Mouse (Mus musculus): ENCODE measurements around the gene Apol7e.
"Not testable (repeated sequence)": the region's sequence is repeated elsewhere in the genome, so short reads cannot be mapped to it uniquely, and the experiment has no call there.

The Apol7e gene

GRCm38 (mm10) chr15:77740511-77741297 lies 42.0 kb downstream of the Apol7e start:
- no peak for DNase-seq (ENCODE audit: low read depth)

DNA sequence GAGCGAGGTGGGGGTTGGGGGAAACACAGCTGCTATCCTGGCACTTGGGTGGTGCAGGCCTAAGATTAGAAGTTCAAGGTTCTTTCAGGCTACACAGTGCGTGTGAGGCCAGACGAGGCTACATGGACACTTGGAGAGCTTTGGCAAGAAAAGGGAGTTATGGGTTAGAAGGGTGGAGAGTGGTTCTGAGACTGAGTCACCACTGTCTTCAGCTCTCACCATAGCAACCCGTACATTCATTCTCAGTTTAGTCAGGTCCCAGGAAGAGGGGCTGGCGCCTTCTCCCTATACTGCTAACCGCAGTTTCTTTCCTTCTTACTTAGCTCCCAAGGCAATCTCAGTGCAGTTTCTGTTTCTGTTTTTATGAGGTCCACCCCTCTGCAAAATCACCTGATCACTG lies 42.9 kb downstream of the Apol7e start:
- not testable (repeated sequence) for DNase-seq (ENCODE audit: low read depth)

DNA sequence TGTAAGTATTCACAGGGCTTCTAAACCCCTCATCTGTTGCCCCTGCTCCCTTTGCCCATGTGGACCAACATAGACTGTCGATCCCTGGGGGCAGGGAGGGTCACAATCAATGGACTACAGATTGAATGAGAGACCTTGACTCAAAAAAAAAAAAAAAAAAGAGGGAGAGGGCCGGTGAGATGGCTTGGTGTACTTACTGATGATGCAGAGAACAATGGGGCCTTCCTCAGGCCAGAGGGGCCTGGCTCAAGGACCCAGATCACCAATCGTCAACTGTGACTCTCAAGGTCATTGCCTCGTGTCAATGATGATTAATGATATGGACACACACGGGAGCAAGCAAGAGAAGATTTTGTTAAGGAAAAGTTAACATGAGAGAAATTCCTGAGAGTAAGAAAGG lies 46.0 kb downstream of the Apol7e start:
- no peak for DNase-seq (ENCODE audit: low read depth)

DNA sequence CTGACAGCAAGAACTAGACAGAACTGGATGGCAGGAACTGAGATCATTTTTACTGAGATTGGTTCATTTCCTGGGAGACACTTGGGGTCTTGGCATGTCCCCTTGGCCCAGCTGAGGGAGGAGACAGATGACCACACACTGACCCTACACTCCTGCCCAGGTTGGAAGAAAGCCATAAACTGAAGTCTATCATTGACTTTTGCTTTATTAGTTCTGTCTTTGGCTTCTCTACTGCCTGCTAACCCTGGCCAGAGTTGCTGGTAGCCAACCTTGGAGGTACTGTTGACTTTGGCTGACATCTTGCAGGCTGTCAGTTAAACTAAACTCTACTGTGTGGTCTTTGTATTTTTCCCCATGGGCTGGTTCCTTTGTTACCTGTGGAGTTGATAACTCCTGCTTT lies 46.4 kb downstream of the Apol7e start:
- DNase-seq (ENCODE audit: low read depth): no peak

GRCm38 (mm10) chr15:77746326-77746725 lies 47.7 kb downstream of the Apol7e start:
- DNase-seq (ENCODE audit: low read depth): no peak

- no peak for DNase-seq (ENCODE audit: low read depth)
These were observed 49.8 kb downstream of the Apol7e start for GRCm38 (mm10) chr15:77748414-77748813.

DNA sequence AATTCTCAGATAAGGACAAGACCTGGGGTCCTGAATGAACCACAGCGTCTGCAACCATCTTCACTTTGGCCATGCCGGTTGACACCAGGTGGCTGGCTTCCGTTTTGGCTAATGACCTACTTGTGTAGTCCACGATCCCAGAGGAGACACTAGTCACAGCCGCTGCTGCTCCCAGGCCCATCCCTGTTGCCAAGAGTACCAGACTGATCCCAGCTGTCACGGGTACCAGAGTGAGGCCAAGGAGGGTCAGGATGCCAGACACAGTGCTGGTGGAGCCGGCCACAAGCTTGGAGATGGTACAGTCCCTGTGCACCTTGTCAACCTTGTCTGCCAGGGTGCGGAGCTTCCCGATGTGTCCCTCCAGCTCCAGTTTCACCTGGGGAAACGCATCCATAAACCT lies 51.1 kb downstream of the Apol7e start:
- DNase-seq (ENCODE audit: low read depth): no peak

GRCm38 (mm10) chr15:77750461-77750860 lies 51.8 kb downstream of the Apol7e start:
- no peak for DNase-seq (ENCODE audit: low read depth)

DNA sequence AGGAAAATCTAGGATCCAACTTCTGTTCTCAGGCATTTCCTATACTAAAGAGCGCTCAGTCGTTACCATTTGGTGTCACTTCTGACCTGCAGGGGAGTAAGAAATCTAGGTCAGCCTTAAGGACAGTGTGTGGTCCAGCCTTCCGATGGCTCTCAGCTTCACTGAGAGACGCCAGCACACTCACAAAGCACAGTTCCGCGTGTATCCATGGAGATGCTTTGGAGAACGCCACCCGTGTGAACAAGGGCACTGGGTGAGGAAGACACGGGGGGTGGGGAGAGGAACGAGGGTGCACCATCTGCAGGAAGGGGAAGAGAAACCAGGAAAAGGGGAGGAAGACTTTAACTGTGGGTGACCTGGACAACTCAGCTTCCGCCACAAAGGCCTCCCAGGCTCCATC lies 53.8 kb downstream of the Apol7e start:
- DNase-seq (ENCODE audit: low read depth): no peak

GRCm38 (mm10) chr15:77755132-77755531 lies 56.5 kb downstream of the Apol7e start:
- no peak for DNase-seq (ENCODE audit: low read depth)

- no peak for DNase-seq (ENCODE audit: low read depth)
These were observed 57.4 kb downstream of the Apol7e start for GRCm38 (mm10) chr15:77756081-77756480.

GRCm38 (mm10) chr15:77756848-77757247 lies 58.2 kb downstream of the Apol7e start, which contains the start of gene Apol8:
Gene Apol8, minus strand, starts transcription at chr15:77757003.
- no peak for DNase-seq (ENCODE audit: low read depth)

- DNase-seq (ENCODE audit: low read depth): no peak
These were observed 59.0 kb downstream of the Apol7e start for GRCm38 (mm10) chr15:77757586-77758226.

- no peak for DNase-seq (ENCODE audit: low read depth)
These were observed 61.4 kb downstream of the Apol7e start for GRCm38 (mm10) chr15:77760037-77760436.

- DNase-seq (ENCODE audit: low read depth): no peak
These were observed 62.4 kb downstream of the Apol7e start for GRCm38 (mm10) chr15:77761083-77761482.

DNA sequence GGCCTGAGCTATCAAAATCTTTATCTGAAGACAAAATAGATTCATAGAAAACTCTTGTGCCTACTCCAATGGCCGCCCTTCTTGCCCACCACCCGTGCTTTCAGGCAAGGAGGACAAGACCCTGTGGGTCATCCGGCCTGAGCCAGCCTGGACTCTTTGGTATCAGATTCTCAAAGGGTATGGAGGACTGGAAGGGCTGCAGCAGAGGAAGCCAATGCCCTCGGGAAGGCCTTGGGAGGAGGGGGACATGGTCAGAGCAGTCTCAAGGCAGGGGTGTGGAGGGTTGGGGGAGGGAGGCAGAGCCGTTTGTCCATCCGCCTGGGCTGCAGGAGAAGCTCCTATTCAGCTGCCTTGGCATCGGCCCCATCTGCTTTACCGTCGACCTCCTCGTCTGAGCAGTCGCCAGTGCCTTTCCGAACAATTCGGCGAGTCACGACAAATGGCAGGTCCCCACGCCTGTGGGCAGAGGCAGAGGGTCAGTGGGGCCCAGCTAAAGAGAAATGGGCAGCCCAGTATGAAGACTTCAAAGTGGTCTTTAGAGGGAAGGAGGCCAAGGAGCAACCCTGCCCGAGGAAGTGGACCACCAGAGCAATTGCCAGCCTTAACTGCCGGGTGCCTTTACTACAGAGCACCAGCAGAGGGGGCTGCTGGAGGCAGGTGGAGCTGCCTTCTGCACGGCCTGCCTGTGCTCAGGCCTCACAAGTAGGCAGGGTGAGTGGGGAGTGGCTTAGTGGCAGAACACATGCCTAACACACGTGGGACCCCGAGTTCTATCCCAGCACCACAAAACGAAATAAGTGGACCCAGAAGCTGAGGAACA lies 63.1 kb downstream of the Apol7e start:
- DNase-seq (ENCODE audit: low read depth): no peak

GRCm38 (mm10) chr15:77763050-77763449 lies 64.4 kb downstream of the Apol7e start:
- DNase-seq (ENCODE audit: low read depth): no peak

GRCm38 (mm10) chr15:77763702-77764101 lies 65.0 kb downstream of the Apol7e start:
- DNase-seq (ENCODE audit: low read depth): no peak

DNA sequence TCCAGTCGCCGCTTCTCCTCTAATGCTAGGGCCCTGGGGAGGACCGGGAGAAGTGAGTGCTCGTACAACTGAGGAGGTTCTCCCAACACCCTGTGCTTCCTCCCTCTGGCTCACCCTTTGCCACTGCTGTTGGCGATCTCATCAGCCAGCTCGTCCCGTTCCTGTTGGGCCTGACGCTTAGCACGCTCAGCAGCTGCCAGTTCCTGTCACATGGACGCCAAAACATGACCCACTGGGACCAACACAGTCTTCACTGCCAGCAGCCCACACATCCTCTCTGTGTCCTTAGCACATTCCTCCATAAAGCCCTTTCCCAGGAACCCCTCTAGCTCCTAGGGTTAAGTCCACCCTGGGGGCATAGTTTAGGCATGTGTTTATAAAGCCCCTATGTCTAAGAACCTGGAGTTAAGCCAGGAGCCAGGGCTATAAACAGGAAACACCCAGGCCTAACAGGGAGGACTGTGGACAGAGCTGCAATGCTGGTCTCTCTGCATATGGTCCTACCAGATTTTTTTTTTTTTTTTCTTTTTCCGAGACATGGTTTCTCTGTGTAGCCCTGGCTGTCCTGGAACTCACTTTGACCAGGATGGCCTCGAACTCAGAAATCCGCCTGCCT lies 65.8 kb downstream of the Apol7e start:
- DNase-seq (ENCODE audit: low read depth): no peak

DNA sequence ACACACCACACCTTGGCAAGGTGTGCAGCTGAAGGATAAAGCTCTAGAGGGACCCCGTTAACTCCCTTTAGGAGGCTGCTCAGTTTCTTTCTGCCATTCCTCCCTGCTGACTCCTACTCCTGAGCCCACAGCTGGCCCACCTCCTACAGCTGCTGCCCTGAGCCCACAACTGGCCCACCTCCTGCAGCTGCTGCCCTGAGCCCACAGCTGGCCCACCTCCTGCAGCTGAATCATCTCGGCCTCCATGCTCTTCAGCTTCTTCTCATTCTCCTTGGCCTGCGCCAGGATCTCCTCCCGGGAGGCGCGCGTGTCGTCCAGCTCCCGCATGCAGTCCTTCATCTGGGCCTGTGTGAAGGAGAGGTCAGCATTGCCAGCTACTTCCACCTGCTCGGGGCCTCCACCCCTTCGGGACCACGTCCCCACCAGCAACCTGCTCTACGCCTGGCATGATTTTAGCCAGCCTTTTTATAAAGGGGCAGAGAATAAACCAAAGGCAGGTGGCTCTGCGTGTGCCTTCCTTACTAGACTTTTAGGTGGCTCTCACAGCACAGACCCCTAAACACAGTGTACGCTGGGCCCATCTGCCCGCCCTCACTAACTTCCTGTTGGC lies 66.9 kb downstream of the Apol7e start:
- DNase-seq (ENCODE audit: low read depth): no peak

GRCm38 (mm10) chr15:77766981-77767380 lies 68.3 kb downstream of the Apol7e start:
- no peak for DNase-seq (ENCODE audit: low read depth)
